Mouse (Mus musculus) embryonic facial prominence, embryonic 12.5 days (tissue): ENCODE results near the gene Znhit1. TPM values are rescaled to one million over a fixed set of nuclear protein-coding genes. Genes with fewer than 3 reads are reported as not detected.
A peak's percentile ranks its signal among the peaks of the same experiment; 100 is the strongest.

Experiments
- ATAC-seq: fragments of 200-750 bp; cut with Nextera tagmentation; 2 replicates; pipeline ENCODE4 v1.8.0; 2017; ENCODE audit not compliant: insufficient number of reproducible peaks, insufficient read depth, low FRiP score, low TSS enrichment
- H3K27ac ChIP-seq: fragments of 300-500 bp; sonication (generic); 2 replicates; pipeline ENCODE4 v1.5.1; 2016; ENCODE audit warnings: mild to moderate bottlenecking
- H3K27me3 ChIP-seq: fragments of 300-500 bp; sonication (generic); 2 replicates; pipeline ENCODE4 v1.6.1; 2016; ENCODE audit warnings: mild to moderate bottlenecking, moderate library complexity
- H3K36me3 ChIP-seq: fragments of 300-500 bp; sonication (generic); 2 replicates; pipeline ENCODE4 v1.6.1; 2016; ENCODE audit warnings: mild to moderate bottlenecking
- H3K4me1 ChIP-seq: fragments of 300-500 bp; sonication (generic); 2 replicates; pipeline ENCODE4 v1.6.1; 2016
- H3K4me2 ChIP-seq: fragments of 300-500 bp; sonication (generic); replicated peaks from 2 replicates; pipeline ENCODE4 v1.6.1; 2016; ENCODE audit warnings: mild to moderate bottlenecking, moderate library complexity
- H3K4me3 ChIP-seq: fragments of 300-500 bp; sonication (generic); 2 replicates; pipeline ENCODE4 v1.5.1; 2016; ENCODE audit warnings: mild to moderate bottlenecking
- H3K9ac ChIP-seq: fragments of 300-500 bp; sonication (generic); 2 replicates; pipeline ENCODE4 v1.6.1; 2016; ENCODE audit warnings: mild to moderate bottlenecking, moderate library complexity
- H3K9me3 ChIP-seq: fragments of 300-500 bp; sonication (generic); 2 replicates; pipeline ENCODE4 v1.6.1; 2016; ENCODE audit warnings: mild to moderate bottlenecking, moderate library complexity
- WGBS: fragments of 180-500 bp; shearing (Covaris S2); methylation state at CpG from one replicate; pipeline ENCODE4 v1.1.7; 2016; 5-methylcytosine and 5-hydroxymethylcytosine counted together
- polyA plus RNA-seq: library from polyadenylated mRNA; unstranded; fragments of >200 nt; fragmentation: Nextera tagmentation; extraction: Ambion mirVana; gene quantifications from 2 replicates; pipeline ENCODE4 v1.2.1, GENCODE M21; 2016

Znhit1 gene
- polyA plus RNA-seq, 1 experiment from 2014 or later: 115 TPM

DNA sequence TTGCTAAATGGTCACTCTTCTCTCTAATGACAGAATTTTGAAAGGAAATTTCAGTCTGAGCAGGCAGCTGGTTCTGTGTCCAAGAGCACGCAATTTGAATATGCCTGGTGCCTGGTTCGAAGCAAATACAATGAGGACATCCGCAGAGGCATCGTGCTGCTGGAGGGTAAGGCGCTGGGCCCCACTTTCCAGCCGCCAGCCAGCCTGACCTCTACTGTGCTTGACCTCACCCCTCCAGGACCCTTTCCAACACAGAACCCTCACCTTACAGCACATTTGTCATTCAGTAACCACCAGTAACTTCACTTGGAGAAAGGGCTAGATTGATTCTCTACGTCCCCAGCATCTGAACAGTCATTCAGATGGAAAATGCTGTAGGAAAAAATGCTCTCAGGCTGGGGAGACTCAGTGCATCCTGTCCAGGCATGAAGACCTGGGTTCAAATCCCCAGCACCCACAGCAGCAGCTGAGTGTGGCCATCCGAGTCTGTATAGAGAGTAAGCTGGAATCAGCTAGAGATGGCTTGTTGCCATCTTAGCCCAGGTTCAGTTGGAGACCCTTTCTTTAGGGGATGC lies 24.8 kb downstream of the Znhit1 start:
- Histone ChIP-seq H3K4me3 (peak overlapping the region; percentile 70), H3K9ac (peak overlapping the region; percentile 73), H3K27me3 (no peaks in the 10 kb centered on the region), H3K9me3 (no peaks in the 10 kb centered on the region), H3K36me3 (peaks cover 50% of the 10 kb centered on the region), H3K4me2 (peak overlapping the region; percentile 82), H3K4me1 (peaks cover 5% of the 10 kb centered on the region; the same call in 1 of the 2 replicates), H3K27ac (no peak overlapping the region)
- 76% methylated on average over 8 of the region's 8 CpGs for WGBS
- no peak for ATAC-seq

DNA sequence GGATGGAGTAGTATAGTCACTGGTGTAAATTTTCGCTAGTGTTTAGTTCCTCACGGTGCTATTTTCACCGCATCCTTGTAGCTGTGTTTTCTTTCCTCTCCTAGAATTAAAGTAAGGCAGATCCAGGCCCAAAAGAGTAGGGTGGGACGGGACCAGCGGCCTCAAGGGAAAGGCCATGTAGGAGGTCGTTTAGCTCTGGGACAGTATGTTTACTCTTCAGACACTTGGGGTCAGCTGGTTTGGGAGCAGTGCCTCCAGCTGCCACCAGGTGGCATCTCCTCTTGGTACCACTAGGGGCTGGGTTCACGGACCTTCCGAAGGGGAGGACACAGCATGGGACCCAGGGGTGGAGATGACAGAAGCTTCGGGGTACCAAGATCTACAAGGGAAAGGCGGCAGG lies 25.3 kb downstream of the Znhit1 start:
- H3K36me3 ChIP-seq: peaks cover 53% of the 10 kb centered on the region

DNA sequence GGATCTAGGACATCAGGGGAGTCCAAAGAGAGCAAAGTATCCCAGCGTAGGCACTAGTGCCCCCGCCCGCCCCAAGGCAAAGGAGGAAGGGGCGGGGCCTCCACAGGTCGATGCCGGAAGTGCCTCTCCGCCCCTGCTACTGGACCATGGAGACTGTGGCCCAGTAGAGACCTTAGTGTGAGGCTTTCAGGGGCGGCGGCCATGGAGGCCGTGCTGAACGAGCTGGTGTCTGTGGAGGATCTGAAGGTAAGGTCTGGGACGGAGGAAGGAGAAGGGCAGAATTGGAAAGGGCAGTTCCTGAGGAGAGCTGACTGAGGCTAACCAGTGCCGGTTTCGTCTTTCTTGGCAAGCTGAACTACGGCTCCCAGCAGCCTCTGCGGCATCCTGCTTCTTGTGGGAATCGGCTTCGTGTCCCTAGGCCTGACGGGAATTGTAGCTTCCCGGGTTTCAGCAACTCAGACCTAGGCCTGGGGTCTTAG lies 25.8 kb downstream of the Znhit1 start:
- under 1% methylated on average over 20 of the region's 20 CpGs for WGBS
- no peaks in the 10 kb centered on the region for H3K27me3 ChIP-seq
- H3K4me1 ChIP-seq: peaks cover 5% of the 10 kb centered on the region; the same call in 1 of the 2 replicates
- H3K9me3 ChIP-seq: no peaks in the 10 kb centered on the region
- peak; percentile 86 for ATAC-seq
- H3K27ac ChIP-seq: peak overlapping the region; percentile 84
- H3K36me3 ChIP-seq: peaks cover 51% of the 10 kb centered on the region
- peak overlapping the region; percentile 73 for H3K9ac ChIP-seq
- H3K4me2 ChIP-seq: peak overlapping the region; percentile 82
- peak overlapping the region; percentile 70 for H3K4me3 ChIP-seq

More for the DNA sequence above, 25.3 kb downstream of the Znhit1 start:
- Histone ChIP-seq H3K27me3 (no peaks in the 10 kb centered on the region), H3K4me2 (peak overlapping the region; percentile 82), H3K9me3 (no peaks in the 10 kb centered on the region), H3K4me3 (peak overlapping the region; percentile 70), H3K4me1 (peaks cover 5% of the 10 kb centered on the region; the same call in 1 of the 2 replicates), H3K9ac (peak overlapping the region; percentile 73), H3K27ac (peak overlapping the region; percentile 84)
- 1% methylated on average over 10 of the region's 10 CpGs for WGBS
- peak; percentile 12; the same call in 1 of the 2 replicates for ATAC-seq

- WGBS: 23% methylated on average over 5 of the region's 5 CpGs
- Histone ChIP-seq H3K4me3 (peak overlapping the region; percentile 70), H3K27me3 (no peaks in the 10 kb centered on the region), H3K27ac (peak overlapping the region; percentile 84), H3K9me3 (no peaks in the 10 kb centered on the region), H3K4me1 (peaks cover 5% of the 10 kb centered on the region; the same call in 1 of the 2 replicates), H3K9ac (peak overlapping the region; percentile 73), H3K4me2 (peak overlapping the region; percentile 82), H3K36me3 (peaks cover 45% of the 10 kb centered on the region)
- peak; percentile 1; the same call in 1 of the 2 replicates for ATAC-seq
Observed at GRCm38 (mm10) chr5:136961334-136961982, 26.4 kb downstream of the Znhit1 start.

DNA sequence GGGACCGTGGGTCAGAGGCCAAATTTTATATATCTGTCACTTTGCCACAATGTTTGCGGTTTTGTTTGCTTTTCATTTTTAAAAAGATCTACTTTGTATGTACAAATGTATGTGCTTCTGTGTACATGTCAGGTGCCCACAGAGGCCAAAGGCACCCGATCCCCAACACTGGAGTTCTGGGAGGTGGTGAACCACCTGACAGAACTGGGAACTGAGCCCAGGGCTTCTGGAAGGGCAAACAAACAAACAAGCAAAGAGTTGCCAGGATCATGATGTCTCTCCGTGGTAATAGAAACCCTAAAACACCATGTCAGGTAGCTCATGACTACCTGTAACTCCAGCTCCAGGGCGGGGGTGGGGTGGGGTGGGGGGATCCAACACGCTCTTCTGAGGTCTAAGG lies 27.8 kb downstream of the Znhit1 start:
- no peak for ATAC-seq
- peaks cover 9% of the 10 kb centered on the region; the same call in 1 of the 2 replicates for H3K4me1 ChIP-seq
- no peaks in the 10 kb centered on the region for H3K27me3 ChIP-seq
- no peak overlapping the region for H3K27ac ChIP-seq
- peaks cover 36% of the 10 kb centered on the region for H3K36me3 ChIP-seq
- WGBS: 89% methylated on average over 6 of the region's 6 CpGs
- no peaks in the 10 kb centered on the region for H3K9me3 ChIP-seq
- H3K4me3 ChIP-seq: no peak overlapping the region
- no peak overlapping the region for H3K4me2 ChIP-seq
- no peak overlapping the region for H3K9ac ChIP-seq

DNA sequence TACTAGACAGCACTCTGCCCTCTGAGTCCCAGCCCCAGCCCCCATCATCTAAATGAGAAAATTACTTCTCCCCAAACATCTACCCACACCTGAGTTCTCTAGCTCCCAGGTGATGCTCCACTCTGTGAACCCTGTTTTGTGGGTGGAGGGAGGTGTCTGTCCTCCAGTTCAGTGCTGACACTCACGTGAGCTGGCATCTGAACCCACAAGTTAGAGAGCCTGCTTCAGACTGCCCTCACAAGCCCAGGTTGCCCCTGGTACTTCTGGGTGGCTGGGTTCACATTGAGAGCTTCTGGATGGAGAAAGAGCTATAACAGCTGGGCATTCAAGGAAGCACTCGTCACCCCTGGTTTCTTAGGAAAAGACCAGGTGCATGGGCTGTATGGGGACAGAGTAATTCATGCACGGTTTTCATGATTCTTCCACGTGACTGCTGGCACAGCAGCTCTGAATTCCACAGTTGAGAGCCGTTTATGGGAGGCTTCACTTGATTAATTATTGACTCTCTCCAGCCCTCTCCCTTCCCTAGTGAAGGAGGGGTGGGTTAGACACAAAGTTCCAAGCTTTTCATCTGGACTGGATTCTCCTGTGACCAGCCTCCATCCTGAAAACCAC lies 28.7 kb downstream of the Znhit1 start:
- ATAC-seq: no peak
- Histone ChIP-seq H3K4me1 (peaks cover 17% of the 10 kb centered on the region), H3K9me3 (no peaks in the 10 kb centered on the region), H3K9ac (no peak overlapping the region), H3K4me3 (no peak overlapping the region), H3K36me3 (peaks cover 26% of the 10 kb centered on the region), H3K4me2 (no peak overlapping the region), H3K27me3 (no peaks in the 10 kb centered on the region), H3K27ac (no peak overlapping the region)
- WGBS: 86% methylated on average over 5 of the region's 5 CpGs

DNA sequence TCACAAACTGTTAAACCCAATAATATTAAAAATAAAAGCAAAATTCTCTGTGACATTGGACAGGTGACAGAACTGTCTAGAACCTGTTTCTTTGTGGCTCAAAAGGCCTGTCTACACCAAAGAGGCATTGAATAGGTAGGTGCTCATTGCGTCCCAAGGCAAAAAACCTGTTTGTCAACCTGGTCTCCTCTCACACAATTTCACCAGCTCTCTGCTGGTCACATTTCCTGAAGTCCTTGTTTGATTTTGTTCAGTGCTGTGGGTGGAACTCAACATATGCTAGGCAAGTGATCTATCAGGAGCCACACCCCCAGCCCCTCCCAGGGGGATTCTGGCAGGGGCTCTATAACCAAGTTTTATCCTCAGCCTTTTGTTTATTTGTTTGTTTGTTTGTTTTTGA lies 30.6 kb downstream of the Znhit1 start:
- Histone ChIP-seq H3K27ac (no peak overlapping the region), H3K9ac (no peak overlapping the region), H3K27me3 (no peaks in the 10 kb centered on the region), H3K9me3 (no peaks in the 10 kb centered on the region), H3K4me1 (peaks cover 15% of the 10 kb centered on the region), H3K4me2 (no peak overlapping the region), H3K36me3 (peaks cover 15% of the 10 kb centered on the region; the same call in 1 of the 2 replicates), H3K4me3 (no peak overlapping the region)
- no peak for ATAC-seq
- 91% methylated on average over 1 of the region's 1 CpGs for WGBS

DNA sequence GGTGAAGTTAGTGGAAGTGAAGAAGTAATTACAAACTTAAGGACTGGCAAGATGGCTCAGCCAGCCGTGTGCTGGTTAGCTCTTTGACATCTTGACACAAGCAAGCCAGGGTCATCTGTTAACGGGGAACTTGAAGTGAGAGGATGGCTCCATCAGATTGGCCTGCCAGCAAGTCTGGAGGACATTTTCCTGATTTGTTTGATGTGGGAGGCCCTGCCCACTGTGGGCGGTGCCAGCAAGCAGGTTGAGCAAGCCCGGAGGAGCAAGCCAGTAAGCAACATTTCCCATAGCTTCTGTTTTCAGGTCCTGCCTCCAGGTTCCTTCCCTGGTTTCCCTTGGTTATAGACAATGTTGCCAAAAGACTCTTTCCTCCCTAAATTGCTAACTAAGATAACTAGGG lies 32.2 kb downstream of the Znhit1 start:
- no peak overlapping the region for H3K9ac ChIP-seq
- H3K27ac ChIP-seq: no peak overlapping the region
- peaks cover 12% of the 10 kb centered on the region; the same call in 1 of the 2 replicates for H3K36me3 ChIP-seq
- WGBS: 79% methylated on average over 4 of the region's 4 CpGs
- H3K4me1 ChIP-seq: peaks cover 15% of the 10 kb centered on the region
- H3K4me3 ChIP-seq: no peak overlapping the region
- H3K27me3 ChIP-seq: no peaks in the 10 kb centered on the region
- no peaks in the 10 kb centered on the region for H3K9me3 ChIP-seq
- ATAC-seq: no peak
- H3K4me2 ChIP-seq: no peak overlapping the region

GRCm38 (mm10) chr5:136953440-136953951 lies 34.3 kb downstream of the Znhit1 start:
- ATAC-seq: no peak
- H3K36me3 ChIP-seq: 0 out of 2 replicates have a peak, but pooled peaks cover 11% of the 10 kb centered on the region
- WGBS: 2% methylated on average over 12 of the region's 12 CpGs
- H3K27me3 ChIP-seq: no peaks in the 10 kb centered on the region
- H3K9me3 ChIP-seq: no peaks in the 10 kb centered on the region
- H3K27ac ChIP-seq: no peak overlapping the region
- H3K4me1 ChIP-seq: peaks cover 15% of the 10 kb centered on the region
- H3K4me2 ChIP-seq: peak overlapping the region; percentile 77
- H3K9ac ChIP-seq: peak overlapping the region; percentile 64
- peak overlapping the region; percentile 62 for H3K4me3 ChIP-seq

- Histone ChIP-seq H3K36me3 (0 out of 2 replicates have a peak, but pooled peaks cover 11% of the 10 kb centered on the region), H3K27ac (peak within 1 kb of the TSS; percentile 17; the same call in 1 of the 2 replicates), H3K9me3 (no peaks in the 10 kb centered on the region), H3K9ac (peak within 1 kb of the TSS; percentile 64), H3K4me3 (peak within 1 kb of the TSS; percentile 62), H3K4me2 (peak within 1 kb of the TSS; percentile 77), H3K4me1 (peaks cover 15% of the 10 kb centered on the region), H3K27me3 (no peaks in the 10 kb centered on the region)
- WGBS: under 1% methylated on average over 23 of the region's 23 CpGs
- ATAC-seq: peak; percentile 97
Observed at GRCm38 (mm10) chr5:136953015-136953414, 34.8 kb downstream of the Znhit1 start, which contains the start of gene Fis1. Fis1 (plus strand) TSS chr5:136953275.

DNA sequence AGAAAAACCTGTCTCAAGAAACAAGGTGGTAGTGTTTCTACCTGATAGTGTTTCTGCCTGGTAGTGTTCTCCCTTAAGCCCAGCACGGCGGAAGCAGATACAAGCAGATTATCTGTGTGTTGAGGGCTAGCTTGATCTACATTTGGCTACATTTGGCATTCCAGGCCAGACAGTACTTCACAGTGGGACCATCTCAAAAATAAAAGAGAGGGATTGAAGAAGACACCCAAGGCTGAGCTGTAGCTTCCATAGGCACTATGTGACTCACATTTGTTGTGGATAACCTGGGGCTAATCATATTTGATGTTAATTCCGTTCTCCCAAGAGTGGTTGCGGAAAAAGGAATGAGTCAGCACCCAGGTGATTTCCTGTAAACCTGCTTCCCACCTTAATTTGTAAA lies 35.7 kb downstream of the Znhit1 start:
- H3K36me3 ChIP-seq: 0 out of 2 replicates have a peak, but pooled peaks cover 4% of the 10 kb centered on the region
- H3K9me3 ChIP-seq: no peaks in the 10 kb centered on the region
- peaks cover 15% of the 10 kb centered on the region for H3K4me1 ChIP-seq
- no peak overlapping the region for H3K9ac ChIP-seq
- H3K27ac ChIP-seq: no peak overlapping the region
- 79% methylated on average over 4 of the region's 4 CpGs for WGBS
- H3K4me2 ChIP-seq: no peak overlapping the region
- H3K4me3 ChIP-seq: no peak overlapping the region
- no peak for ATAC-seq
- H3K27me3 ChIP-seq: no peaks in the 10 kb centered on the region
